Mouse (Mus musculus) liver, postnatal 0 days (tissue): Measurements from ENCODE around the gene Mbd3. TPM values are rescaled to one million over a fixed set of nuclear protein-coding genes. Genes with fewer than 3 reads are reported as not detected.

Source experiments
- ATAC-seq: fragments of 200-750 bp; cut with Nextera tagmentation; 2 replicates; pipeline ENCODE4 v1.8.0; 2017; ENCODE audit warnings: mild to moderate bottlenecking, moderate library complexity
- DNase-seq: peaks from one replicate; pipeline ENCODE4 v3.0.0-alpha.2; 2016
- H3K27ac ChIP-seq: fragments of 300-500 bp; sonication (generic); 2 replicates; pipeline ENCODE4 v1.5.1; 2014; ENCODE audit warnings: antibody characterized with exemption, moderate library complexity, mild to moderate bottlenecking, low read depth
- H3K27me3 ChIP-seq: fragments of 300-500 bp; sonication (generic); 2 replicates; pipeline ENCODE4 v1.6.1; 2014; ENCODE audit warnings: low read length, control low read depth, mixed read lengths; ENCODE audit not compliant: insufficient read depth
- H3K36me3 ChIP-seq: fragments of 300-500 bp; sonication (generic); replicated peaks from 2 replicates; pipeline ENCODE4 v1.6.1; 2014; ENCODE audit warnings: mild to moderate bottlenecking, control low read depth, low read length, moderate library complexity, mixed read lengths; ENCODE audit not compliant: insufficient read depth
- H3K4me1 ChIP-seq: fragments of 300-500 bp; sonication (generic); 2 replicates; pipeline ENCODE4 v1.6.1; 2014; ENCODE audit warnings: antibody characterized with exemption, mild to moderate bottlenecking, control low read depth; ENCODE audit not compliant: insufficient read depth
- H3K4me2 ChIP-seq: fragments of 300-500 bp; sonication (generic); 2 replicates; pipeline ENCODE4 v1.6.1; 2014; ENCODE audit warnings: low read depth, mild to moderate bottlenecking, low read length, moderate library complexity, mixed read lengths
- H3K4me3 ChIP-seq: fragments of 300-500 bp; sonication (generic); 2 replicates; pipeline ENCODE4 v1.5.1; 2014; ENCODE audit warnings: low read depth, low read length
- H3K9ac ChIP-seq: fragments of 300-500 bp; sonication (generic); replicated peaks from 2 replicates; pipeline ENCODE4 v1.6.1; 2014; ENCODE audit warnings: mild to moderate bottlenecking, moderate library complexity
- H3K9me3 ChIP-seq: fragments of 300-500 bp; sonication (generic); 2 replicates; pipeline ENCODE4 v1.6.1; 2016; ENCODE audit warnings: mild to moderate bottlenecking, control low read depth, low read length, mixed read lengths
- CTCF ChIP-seq: sonication (generic); IDR thresholded peaks from 2 replicates; pipeline ENCODE4 v1.5.1; 2016; ENCODE audit warnings: antibody characterized with exemption, low read depth
- EP300 ChIP-seq: IDR thresholded peaks from 2 replicates; pipeline ENCODE4 v1.6.1; 2016; ENCODE audit warnings: antibody characterized with exemption, low read depth, mild to moderate bottlenecking
- WGBS: fragments of 180-500 bp; shearing (Covaris S2); extraction: QIAGEN DNeasy Blood & Tissue Kit; methylation state at CpG from one replicate; pipeline ENCODE4 v1.1.7; 2014; ENCODE audit not compliant: insufficient replicate concordance; 5-methylcytosine and 5-hydroxymethylcytosine counted together
- polyA plus RNA-seq: library from polyadenylated mRNA; unstranded; fragments of >200 nt; fragmentation: Nextera tagmentation; extraction: Ambion mirVana; gene quantifications from 2 replicates; pipeline ENCODE4 v1.2.1, GENCODE M21; 2015

Gene Mbd3
- polyA plus RNA-seq, 1 experiment from 2014 or later = 33.4 TPM

DNA sequence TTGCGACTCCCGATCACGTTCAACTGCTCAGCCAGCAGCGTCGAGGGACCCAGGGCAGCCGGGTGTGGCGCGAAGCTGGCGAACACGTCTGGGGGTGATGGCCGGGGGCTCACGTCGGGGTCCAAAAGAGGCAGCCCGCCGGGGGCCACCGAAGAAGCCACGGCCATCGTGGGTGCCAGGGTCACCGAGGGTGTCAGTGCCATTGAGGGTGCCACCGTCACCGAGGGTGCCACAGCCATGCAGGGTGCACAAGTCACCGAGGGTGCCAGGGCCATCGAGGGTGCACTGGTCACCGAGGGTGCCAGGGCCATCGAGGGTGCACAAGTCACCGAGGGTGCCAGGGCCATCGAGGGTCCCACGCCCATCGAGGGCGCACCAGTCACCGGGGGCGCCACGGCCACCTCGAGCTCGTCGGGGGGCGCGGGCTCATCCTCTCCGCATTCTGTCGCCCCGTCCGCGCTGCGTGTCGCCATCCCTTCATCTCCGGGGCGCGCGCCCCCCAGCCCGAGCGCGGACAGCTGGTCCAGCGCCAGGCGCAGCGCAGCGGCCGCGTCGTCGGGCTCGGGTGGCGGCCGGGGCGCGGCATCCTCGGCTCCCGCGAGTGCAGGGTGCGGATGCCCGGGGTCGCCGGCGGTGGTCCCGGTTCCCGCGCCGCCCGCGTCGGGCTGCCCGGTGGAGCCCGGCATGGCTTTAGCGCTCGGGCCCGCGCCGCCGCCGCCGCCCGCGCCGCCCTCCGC, 12.4 kb downstream of the Mbd3 start:
- Histone ChIP-seq H3K36me3 (peaks cover 12% of the 10 kb centered on the region), H3K27ac (peak overlapping the region; percentile 57; the same call in 1 of the 2 replicates), H3K9ac (peak overlapping the region; percentile 76), H3K4me3 (peak overlapping the region; percentile 63), H3K27me3 (peaks cover 10% of the 10 kb centered on the region; the same call in 1 of the 2 replicates), H3K9me3 (no peaks in the 10 kb centered on the region), H3K4me1 (peaks cover 46% of the 10 kb centered on the region), H3K4me2 (peak overlapping the region; percentile 99)
- no peak for TF ChIP-seq EP300
- no peak for TF ChIP-seq CTCF
- WGBS = 3% methylated on average over 63 of the region's 94 CpGs
- ATAC-seq (peak; percentile 9), DNase-seq (peak; percentile 38)

- peaks cover 46% of the 10 kb centered on the region for H3K4me1 ChIP-seq
- H3K27ac ChIP-seq = no peak overlapping the region
- peaks cover 10% of the 10 kb centered on the region; the same call in 1 of the 2 replicates for H3K27me3 ChIP-seq
- H3K9ac ChIP-seq = peak overlapping the region; percentile 76
- WGBS = 17% methylated on average over 34 of the region's 34 CpGs
- TF ChIP-seq CTCF (no peak), EP300 (no peak)
- no peak for DNase-seq
- H3K4me2 ChIP-seq = peak overlapping the region; percentile 99
- ATAC-seq = no peak
- peaks cover 13% of the 10 kb centered on the region for H3K36me3 ChIP-seq
- peak overlapping the region; percentile 63 for H3K4me3 ChIP-seq
- no peaks in the 10 kb centered on the region for H3K9me3 ChIP-seq
Observed at GRCm38 (mm10) chr10:80385811-80386734, 13.3 kb downstream of the Mbd3 start.

GRCm38 (mm10) chr10:80385310-80385709, 14.0 kb downstream of the Mbd3 start:
- Histone ChIP-seq H3K36me3 (peaks cover 13% of the 10 kb centered on the region), H3K27ac (no peak overlapping the region), H3K4me1 (peaks cover 46% of the 10 kb centered on the region), H3K4me3 (peak overlapping the region; percentile 63), H3K27me3 (peaks cover 10% of the 10 kb centered on the region; the same call in 1 of the 2 replicates), H3K9me3 (no peaks in the 10 kb centered on the region), H3K4me2 (peak overlapping the region; percentile 99), H3K9ac (peak overlapping the region; percentile 76; the same call in 1 of the 2 replicates)
- 60% methylated on average over 7 of the region's 7 CpGs for WGBS
- DNase-seq (no peak), ATAC-seq (no peak)
- TF ChIP-seq EP300 (no peak), CTCF (no peak)

DNA sequence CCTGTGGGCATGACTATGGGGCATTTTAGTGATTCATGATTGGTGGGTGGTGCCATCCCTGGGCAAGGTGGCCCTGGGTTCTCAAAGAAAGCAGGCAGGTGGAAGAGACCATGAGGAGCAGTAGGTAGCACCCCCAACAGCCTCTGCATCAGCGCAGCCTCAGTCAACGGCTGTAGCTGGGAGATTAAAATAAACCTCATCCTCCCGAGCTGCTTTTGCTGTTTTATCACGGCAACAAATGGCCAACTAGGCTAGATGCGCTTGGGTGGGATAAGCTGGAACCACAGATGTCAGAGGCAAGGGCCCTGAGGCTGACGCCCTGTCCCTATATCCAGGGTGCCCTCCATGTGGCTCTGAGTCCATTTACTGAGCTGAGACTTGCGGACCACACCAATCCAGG, 14.6 kb downstream of the Mbd3 start:
- H3K27ac ChIP-seq = no peak overlapping the region
- peaks cover 46% of the 10 kb centered on the region for H3K4me1 ChIP-seq
- no peak overlapping the region for H3K4me3 ChIP-seq
- H3K36me3 ChIP-seq = peaks cover 13% of the 10 kb centered on the region
- 52% methylated on average over 7 of the region's 7 CpGs for WGBS
- H3K9ac ChIP-seq = no peak overlapping the region
- TF ChIP-seq CTCF = no peak
- TF ChIP-seq EP300 = peak; percentile 68
- H3K27me3 ChIP-seq = peaks cover 10% of the 10 kb centered on the region; the same call in 1 of the 2 replicates
- H3K9me3 ChIP-seq = no peaks in the 10 kb centered on the region
- DNase-seq (no peak), ATAC-seq (peak; percentile 62)
- H3K4me2 ChIP-seq = no peak overlapping the region; the same call in 1 of the 2 replicates

GRCm38 (mm10) chr10:80384115-80384639, 15.2 kb downstream of the Mbd3 start:
- no peak overlapping the region for H3K4me3 ChIP-seq
- H3K9me3 ChIP-seq = no peaks in the 10 kb centered on the region
- H3K9ac ChIP-seq = no peak overlapping the region
- peaks cover 10% of the 10 kb centered on the region; the same call in 1 of the 2 replicates for H3K27me3 ChIP-seq
- H3K27ac ChIP-seq = no peak overlapping the region
- H3K4me2 ChIP-seq = no peak overlapping the region
- peaks cover 13% of the 10 kb centered on the region for H3K36me3 ChIP-seq
- TF ChIP-seq EP300 = no peak
- TF ChIP-seq CTCF = no peak
- ATAC-seq (no peak), DNase-seq (peak; percentile 46)
- peaks cover 46% of the 10 kb centered on the region for H3K4me1 ChIP-seq
- 83% methylated on average over 4 of the region's 4 CpGs for WGBS

DNA sequence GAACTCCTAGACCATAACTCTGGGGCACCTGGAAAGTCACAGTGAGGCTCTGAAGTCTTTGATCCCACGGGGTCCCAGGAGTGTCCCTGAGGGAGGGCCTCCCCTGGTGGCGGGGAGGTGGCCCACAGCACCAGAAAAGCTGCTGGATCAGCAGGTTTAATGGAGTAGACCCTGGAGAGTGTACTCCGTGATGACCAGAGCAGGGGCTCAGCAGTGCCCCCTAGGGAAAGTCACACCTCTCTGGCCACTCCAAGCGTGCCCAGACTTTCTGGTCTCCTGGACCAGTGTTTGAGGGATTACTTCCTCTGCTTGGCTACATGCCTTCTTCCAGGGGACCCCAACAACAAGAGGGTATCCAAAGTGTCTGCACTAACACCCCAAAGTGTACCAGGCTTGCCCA, 15.9 kb downstream of the Mbd3 start:
- no peak overlapping the region for H3K9ac ChIP-seq
- peaks cover 13% of the 10 kb centered on the region for H3K36me3 ChIP-seq
- peaks cover 42% of the 10 kb centered on the region for H3K4me1 ChIP-seq
- no peak overlapping the region for H3K4me2 ChIP-seq
- H3K27ac ChIP-seq = no peak overlapping the region
- ATAC-seq (no peak), DNase-seq (no peak)
- WGBS = 72% methylated on average over 4 of the region's 4 CpGs
- H3K27me3 ChIP-seq = peaks cover 10% of the 10 kb centered on the region; the same call in 1 of the 2 replicates
- no peak overlapping the region for H3K4me3 ChIP-seq
- no peaks in the 10 kb centered on the region for H3K9me3 ChIP-seq
- TF ChIP-seq EP300 = no peak
- TF ChIP-seq CTCF = peak; percentile 32
